Mouse (Mus musculus): ENCODE results near the gene Mettl6. TPM values are rescaled to one million over a fixed set of nuclear protein-coding genes. Genes with fewer than 3 reads are reported as not detected.
A peak's percentile ranks its signal among the peaks of the same experiment; 100 is the strongest.

Mettl6 gene
- polyA plus RNA-seq, 1 experiment from 2014 or later, result 34.1 TPM

GRCm38 (mm10) chr14:31431789-31432330, 63.0 kb downstream of the Mettl6 start:
- H3K27me3 ChIP-seq, result no peaks in the 10 kb centered on the region
- H3K36me3 ChIP-seq, result 0 out of 2 replicates have a peak, but pooled peaks cover 4% of the 10 kb centered on the region
- ATAC-seq (replicated peaks; ENCODE audit: insufficient number of reproducible peaks, insufficient read depth, low FRiP score, low read depth), result no peak
- peaks cover 63% of the 10 kb centered on the region for H3K4me1 ChIP-seq (replicated peaks)
- WGBS, result 65% methylated on average over 3 of the region's 3 CpGs
- no peaks in the 10 kb centered on the region for H3K9me3 ChIP-seq (replicated peaks)
- H3K4me3 ChIP-seq, result no peak overlapping the region
- H3K27ac ChIP-seq, result 0 out of 2 replicates have a peak overlapping the region, but pooled peaks have one; percentile 29
- H3K4me2 ChIP-seq, result peak overlapping the region; percentile 41; the same call in 1 of the 2 replicates
- no peak overlapping the region for H3K9ac ChIP-seq

- no peak; the same call in 1 of the 2 replicates for ATAC-seq (replicated peaks; ENCODE audit: insufficient number of reproducible peaks, insufficient read depth, low FRiP score, low read depth)
- H3K4me3 ChIP-seq, result peak overlapping the region; percentile 14
These were observed 65.8 kb downstream of the Mettl6 start for GRCm38 (mm10) chr14:31429004-31429395.

DNA sequence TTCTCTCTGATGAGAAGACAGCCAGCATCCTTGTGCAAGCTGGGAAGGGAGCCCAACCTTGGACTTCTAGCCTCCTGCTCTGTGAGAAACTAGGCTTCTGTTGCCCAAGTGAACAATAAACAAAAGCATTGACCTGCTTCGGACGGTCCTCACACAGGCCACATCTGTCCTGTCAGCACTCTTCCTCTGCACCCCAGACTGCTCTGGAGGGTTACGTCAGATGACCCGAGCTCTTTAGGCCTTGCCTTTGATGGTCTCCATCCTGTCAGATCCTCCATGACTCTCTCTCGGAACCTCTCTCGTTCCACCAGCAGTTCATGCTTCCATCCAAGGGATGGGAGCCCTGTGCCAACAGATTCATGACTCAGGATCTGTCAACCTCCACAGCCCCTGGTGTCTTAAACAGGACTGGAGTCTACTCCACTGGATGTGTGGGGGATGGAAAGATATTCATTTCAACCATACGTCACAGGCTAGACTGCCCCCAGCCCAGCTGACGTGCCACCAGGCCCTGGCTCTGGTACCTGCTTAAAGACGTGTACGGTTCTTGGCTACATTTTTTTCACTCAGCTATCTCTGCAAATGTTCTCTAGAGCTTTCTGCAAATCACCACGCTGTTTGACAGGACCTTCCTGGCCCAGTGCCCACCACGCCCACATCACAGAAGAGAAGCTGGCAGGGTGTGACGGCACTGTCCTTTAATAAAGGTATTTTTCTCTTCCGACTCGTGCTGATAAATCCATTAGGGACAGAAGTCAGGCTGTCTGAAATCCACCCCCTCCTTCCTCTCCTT, 66.4 kb downstream of the Mettl6 start:
- Histone ChIP-seq H3K27me3 (no peaks in the 10 kb centered on the region), H3K4me2 (peak overlapping the region; percentile 46), H3K36me3 (0 out of 2 replicates have a peak, but pooled peaks cover 4% of the 10 kb centered on the region), H3K9ac (peak overlapping the region; percentile 34; the same call in 1 of the 2 replicates), H3K4me3 (peak overlapping the region; percentile 14), H3K9me3 (replicated peaks) (no peaks in the 10 kb centered on the region), H3K4me1 (replicated peaks) (peaks cover 50% of the 10 kb centered on the region), H3K27ac (peak overlapping the region; percentile 84)
- 18% methylated on average over 15 of the region's 15 CpGs for WGBS
- peak; percentile 67 for ATAC-seq (replicated peaks; ENCODE audit: insufficient number of reproducible peaks, insufficient read depth, low FRiP score, low read depth)

More at GRCm38 (mm10) chr14:31429004-31429395, 65.8 kb downstream of the Mettl6 start:
- WGBS, result 21% methylated on average over 5 of the region's 5 CpGs
- Histone ChIP-seq H3K4me2 (peak overlapping the region; percentile 46), H3K36me3 (0 out of 2 replicates have a peak, but pooled peaks cover 4% of the 10 kb centered on the region), H3K9ac (peak overlapping the region; percentile 34; the same call in 1 of the 2 replicates), H3K9me3 (replicated peaks) (no peaks in the 10 kb centered on the region), H3K4me1 (replicated peaks) (peaks cover 48% of the 10 kb centered on the region), H3K27me3 (no peaks in the 10 kb centered on the region), H3K27ac (peak overlapping the region; percentile 84)

Other genes with a start within 250 kb of the Mettl6 start
- 7.9 and 8.3 TPM in 2 replicates for gene Phf7, start 243.7 kb downstream of the Mettl6 start, polyA plus RNA-seq (2015; fragmentation: Nextera tagmentation; extraction: Ambion mirVana)
- gene Bap1, start 243.6 kb downstream of the Mettl6 start, polyA plus RNA-seq (2015; fragmentation: Nextera tagmentation; extraction: Ambion mirVana), result 43.2 and 59.0 TPM in 2 replicates
- 0.63 and 1.3 TPM in 2 replicates for gene Dnah1, start 171.1 kb downstream of the Mettl6 start, polyA plus RNA-seq (2015; fragmentation: Nextera tagmentation; extraction: Ambion mirVana)
- 35.0 and 41.0 TPM in 2 replicates for gene Capn7, start 158.4 kb downstream of the Mettl6 start, polyA plus RNA-seq (2015; fragmentation: Nextera tagmentation; extraction: Ambion mirVana)
- gene Sh3bp5, start 59.0 kb downstream of the Mettl6 start, polyA plus RNA-seq (2015; fragmentation: Nextera tagmentation; extraction: Ambion mirVana), result 21.4 and 28.4 TPM in 2 replicates
- gene Eaf1, start 641 bp downstream of the Mettl6 start, polyA plus RNA-seq (2015; fragmentation: Nextera tagmentation; extraction: Ambion mirVana), result 10.1 and 13.6 TPM in 2 replicates
- gene Colq, start 96.3 kb upstream of the Mettl6 start, polyA plus RNA-seq (2015; fragmentation: Nextera tagmentation; extraction: Ambion mirVana), result 11.1 and 13.5 TPM in 2 replicates
- 2.6 TPM in 2 replicates for gene Gm49387, start 145.8 kb upstream of the Mettl6 start, polyA plus RNA-seq (2015; fragmentation: Nextera tagmentation; extraction: Ambion mirVana)
- 20.4 and 23.5 TPM in 2 replicates for gene Btd, start 146.0 kb upstream of the Mettl6 start, polyA plus RNA-seq (2015; fragmentation: Nextera tagmentation; extraction: Ambion mirVana)
- gene Hacl1, start 146.2 kb upstream of the Mettl6 start, polyA plus RNA-seq (2015; fragmentation: Nextera tagmentation; extraction: Ambion mirVana), result 9.7 and 11.6 TPM in 2 replicates

Measured in heart, embryonic 15.5 days (tissue).